Mouse (Mus musculus): ENCODE results near the gene Galntl5.
"Not testable (repeated sequence)": the region's sequence is repeated elsewhere in the genome, so short reads cannot be mapped to it uniquely, and the experiment has no call there.

Gene Galntl5

DNA sequence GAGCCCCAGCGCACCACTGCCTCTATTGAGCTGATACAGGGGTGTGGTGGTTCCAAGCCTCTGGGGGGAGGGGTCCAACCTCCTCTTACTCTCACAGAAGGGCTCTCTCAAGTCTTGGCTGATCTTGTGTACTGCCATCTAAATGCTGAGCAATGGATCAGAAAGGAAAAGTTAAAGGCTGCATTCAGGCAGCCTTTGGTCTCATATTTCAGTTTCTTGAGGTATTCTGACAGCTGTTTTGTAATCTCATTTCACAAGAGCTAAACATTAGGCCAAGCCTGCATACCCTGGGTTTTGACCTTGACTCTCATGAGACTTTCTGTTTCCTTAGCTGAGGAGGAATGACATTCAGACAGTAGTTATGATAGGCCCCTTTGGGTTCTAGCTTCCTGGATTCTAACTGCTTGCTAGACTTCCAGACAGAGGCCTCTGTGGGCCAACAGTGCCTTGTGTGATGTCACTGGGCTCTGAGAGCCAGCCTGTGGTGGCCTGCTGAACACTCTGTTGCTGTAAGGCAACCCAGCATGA lies at the start of gene Galntl5:
Galntl5 (plus strand) TSS at position 457 of the 528 bp plus-strand sequence.
- DNase-seq (ENCODE audit: low read depth in 1 of 2, low spot score in 2 of 2): no peak

DNA sequence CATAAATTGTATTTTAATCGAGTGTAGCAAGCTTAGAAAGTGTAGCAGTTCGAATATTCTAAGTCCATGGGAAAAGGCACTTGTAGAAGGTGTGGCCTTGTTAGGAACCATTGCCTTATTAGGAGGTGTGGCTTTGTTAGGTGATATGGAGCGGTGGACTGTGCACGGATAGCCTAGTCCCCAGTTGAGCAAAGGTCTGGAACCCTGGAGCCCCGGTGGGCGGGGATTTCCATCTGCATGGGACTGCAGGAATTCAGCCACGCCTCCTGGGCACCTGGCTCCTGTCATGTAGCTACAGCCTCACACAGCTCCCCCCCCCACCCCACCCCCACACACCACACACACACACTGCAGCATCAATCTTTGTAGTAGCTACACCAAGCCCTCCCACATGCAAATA lies 34.6 kb upstream of the Galntl5 start:
- no peak for DNase-seq (ENCODE audit: low read depth in 1 of 2, low spot score in 2 of 2)

DNA sequence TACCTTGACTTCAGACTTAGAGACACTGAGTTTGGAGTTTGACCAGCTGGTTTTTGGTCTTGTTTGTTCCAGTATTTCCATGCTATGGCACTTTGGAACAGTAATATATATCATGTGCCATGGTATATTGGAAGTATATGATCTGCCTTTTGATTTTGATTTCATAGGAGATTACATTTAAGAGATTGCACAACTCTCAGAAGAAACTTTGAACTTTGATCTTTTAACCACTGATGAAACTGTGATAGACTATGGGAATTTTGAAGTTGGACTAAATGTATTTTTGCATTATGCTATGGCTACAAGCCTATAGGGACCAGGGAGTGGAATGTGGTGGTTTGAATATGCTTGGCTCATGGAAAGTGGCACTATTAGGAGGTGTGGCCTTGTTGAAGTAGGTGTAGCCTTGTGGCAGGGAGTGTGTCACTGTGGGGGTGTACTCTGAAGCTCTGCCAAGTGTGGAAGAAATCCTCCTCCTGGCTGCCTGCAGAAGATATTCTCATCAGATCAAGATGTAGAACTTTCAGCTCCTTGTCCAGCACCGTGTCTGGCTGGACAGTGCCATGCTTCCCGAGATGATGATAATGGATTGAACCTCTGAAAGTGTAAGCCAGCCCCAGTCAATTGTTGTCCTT lies 31.8 kb upstream of the Galntl5 start:
- DNase-seq (ENCODE audit: low read depth in 1 of 2, low spot score in 2 of 2): no peak

DNA sequence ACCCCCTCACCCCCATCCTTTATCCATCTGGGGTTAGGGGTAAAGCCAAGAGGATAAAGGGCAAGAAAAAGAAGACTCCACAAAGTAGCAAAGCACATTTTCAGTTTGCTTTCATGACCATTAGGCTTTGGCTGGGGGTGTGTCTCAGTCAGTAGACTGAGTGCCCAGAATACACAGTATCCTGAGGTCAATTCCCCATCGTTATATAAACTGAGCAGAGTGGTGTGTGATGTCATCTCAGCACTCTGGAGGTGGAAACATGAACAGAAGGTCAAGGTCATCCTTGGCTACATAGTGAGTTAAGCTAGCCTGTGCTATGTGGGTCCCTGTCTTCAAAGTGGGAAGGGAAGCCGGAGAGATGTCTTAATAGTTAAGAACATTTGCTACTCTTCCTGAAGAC lies 27.8 kb upstream of the Galntl5 start:
- DNase-seq (ENCODE audit: low read depth in 1 of 2, low spot score in 2 of 2): no peak

GRCm38 (mm10) chr5:25153996-25154395 lies 27.3 kb upstream of the Galntl5 start:
- no peak for DNase-seq (ENCODE audit: low read depth in 1 of 2, low spot score in 2 of 2)

GRCm38 (mm10) chr5:25154823-25155222 lies 26.4 kb upstream of the Galntl5 start:
- no peak for DNase-seq (ENCODE audit: low read depth in 1 of 2, low spot score in 2 of 2)

DNA sequence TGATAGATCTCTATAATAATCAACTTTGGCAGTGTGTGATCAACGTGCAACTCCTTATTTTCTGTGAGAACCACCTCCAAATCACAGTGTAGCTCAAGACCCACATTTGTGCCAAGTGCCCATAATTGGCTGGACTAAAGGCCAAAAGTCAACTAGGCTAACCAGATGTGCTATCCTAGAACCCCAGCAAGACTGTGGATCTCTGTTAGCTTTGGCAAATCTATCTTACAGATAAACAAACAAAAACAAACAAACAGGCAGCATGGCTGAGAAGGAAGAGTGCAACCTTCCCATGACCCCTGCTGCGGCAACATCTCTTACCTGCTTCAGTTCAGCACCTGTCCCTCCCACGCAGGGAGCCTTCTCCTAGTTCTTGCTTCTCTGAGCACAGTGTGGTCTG lies 25.9 kb upstream of the Galntl5 start:
- no peak for DNase-seq (ENCODE audit: low read depth in 1 of 2, low spot score in 2 of 2)

- no peak for DNase-seq (ENCODE audit: low read depth in 1 of 2, low spot score in 2 of 2)
These were observed 24.1 kb upstream of the Galntl5 start for GRCm38 (mm10) chr5:25157136-25157535.

DNA sequence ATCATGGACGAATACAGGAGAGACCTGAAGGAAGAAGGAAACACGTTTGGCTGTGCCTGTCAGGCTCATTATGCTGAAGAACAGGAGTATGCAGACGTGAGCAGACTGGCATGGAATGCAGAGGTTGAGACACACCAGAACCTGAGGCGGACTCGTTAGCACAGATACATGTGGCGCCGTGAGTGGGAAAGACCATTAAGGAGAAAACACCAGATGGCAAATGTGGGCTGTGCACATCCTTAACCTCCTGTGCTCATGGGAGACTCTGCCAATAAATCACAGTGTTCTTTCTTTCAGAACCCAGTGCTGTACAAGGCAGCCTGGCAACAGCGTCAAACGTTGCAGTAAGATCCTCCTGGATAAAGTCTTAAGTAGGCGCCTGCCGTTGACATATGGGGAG lies 20.7 kb upstream of the Galntl5 start:
- no peak for DNase-seq (ENCODE audit: low read depth in 1 of 2, low spot score in 2 of 2)

DNA sequence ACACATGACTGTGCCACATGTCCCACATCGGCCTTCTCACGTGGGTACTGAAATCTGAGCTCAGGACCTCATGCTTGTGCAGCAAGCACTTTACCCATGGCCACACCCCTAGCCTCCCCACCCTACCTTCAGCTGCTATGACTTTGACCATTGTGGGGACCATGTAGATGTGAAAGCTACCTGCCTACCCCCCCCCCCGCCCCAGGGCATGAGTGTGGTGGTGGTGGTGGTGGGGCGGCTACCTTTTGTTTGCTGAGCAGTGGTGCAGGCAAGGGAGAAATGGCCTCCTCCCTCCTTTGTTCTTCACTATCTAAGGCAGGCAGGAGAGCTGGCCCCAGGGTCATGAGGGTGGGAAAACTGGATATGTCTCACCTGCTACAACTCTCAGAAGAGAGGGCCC lies 18.3 kb upstream of the Galntl5 start:
- DNase-seq (ENCODE audit: low read depth in 1 of 2, low spot score in 2 of 2): no peak

GRCm38 (mm10) chr5:25163938-25164337 lies 17.3 kb upstream of the Galntl5 start:
- DNase-seq (ENCODE audit: low read depth in 1 of 2, low spot score in 2 of 2): no peak

- no peak for DNase-seq (ENCODE audit: low read depth in 1 of 2, low spot score in 2 of 2)
These were observed 16.9 kb upstream of the Galntl5 start for GRCm38 (mm10) chr5:25164341-25164740.

GRCm38 (mm10) chr5:25165102-25165788 lies 16.0 kb upstream of the Galntl5 start:
- DNase-seq (ENCODE audit: low read depth in 1 of 2, low spot score in 2 of 2): no peak

DNA sequence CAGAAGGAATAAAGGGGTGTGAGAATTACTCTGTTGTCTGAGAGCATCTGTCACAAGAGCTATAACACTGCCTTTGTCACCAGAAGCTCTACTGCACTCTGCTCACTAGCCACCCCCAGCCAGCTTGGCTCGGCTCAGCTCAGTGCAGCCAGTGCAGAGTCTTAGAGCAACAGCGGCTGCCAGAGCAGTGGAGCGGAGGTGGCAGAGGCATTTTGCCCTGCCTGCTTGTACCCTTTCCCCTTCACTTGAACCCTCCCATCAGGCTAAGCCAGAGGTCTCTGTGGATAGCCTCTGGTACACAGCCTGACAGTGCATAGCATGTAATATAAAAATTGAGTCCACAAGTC lies 15.5 kb upstream of the Galntl5 start:
- DNase-seq (ENCODE audit: low read depth in 1 of 2, low spot score in 2 of 2): no peak

GRCm38 (mm10) chr5:25166665-25167064 lies 14.6 kb upstream of the Galntl5 start:
- no peak for DNase-seq (ENCODE audit: low read depth in 1 of 2, low spot score in 2 of 2)

- not testable (repeated sequence) for DNase-seq (ENCODE audit: low read depth in 1 of 2, low spot score in 2 of 2)
These were observed 3.3 kb upstream of the Galntl5 start for GRCm38 (mm10) chr5:25177937-25178336.

- DNase-seq (ENCODE audit: low read depth in 1 of 2, low spot score in 2 of 2): not testable (repeated sequence)
These were observed 2.7 kb upstream of the Galntl5 start for GRCm38 (mm10) chr5:25178543-25178942.

DNA sequence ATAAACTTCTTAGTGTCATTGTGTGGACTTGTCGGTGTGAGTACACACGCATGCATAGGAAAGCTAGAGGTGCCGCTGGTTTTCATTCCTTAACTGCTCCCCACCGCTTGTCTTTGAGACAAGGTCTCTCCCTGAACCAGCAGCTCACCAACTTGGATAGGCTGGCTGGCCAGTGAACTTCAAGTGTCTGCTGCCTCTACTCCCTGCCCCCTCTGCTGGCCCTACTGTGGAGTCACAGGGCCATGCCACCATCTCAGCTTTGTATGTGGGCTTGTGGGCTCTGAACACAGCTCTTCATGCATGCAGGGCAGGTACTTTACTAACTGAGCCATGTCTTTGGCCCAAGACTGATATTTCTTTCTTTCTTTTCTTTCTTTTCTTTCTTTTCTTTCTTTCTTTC lies 2.0 kb upstream of the Galntl5 start:
- no peak for DNase-seq (ENCODE audit: low read depth in 1 of 2, low spot score in 2 of 2)

DNA sequence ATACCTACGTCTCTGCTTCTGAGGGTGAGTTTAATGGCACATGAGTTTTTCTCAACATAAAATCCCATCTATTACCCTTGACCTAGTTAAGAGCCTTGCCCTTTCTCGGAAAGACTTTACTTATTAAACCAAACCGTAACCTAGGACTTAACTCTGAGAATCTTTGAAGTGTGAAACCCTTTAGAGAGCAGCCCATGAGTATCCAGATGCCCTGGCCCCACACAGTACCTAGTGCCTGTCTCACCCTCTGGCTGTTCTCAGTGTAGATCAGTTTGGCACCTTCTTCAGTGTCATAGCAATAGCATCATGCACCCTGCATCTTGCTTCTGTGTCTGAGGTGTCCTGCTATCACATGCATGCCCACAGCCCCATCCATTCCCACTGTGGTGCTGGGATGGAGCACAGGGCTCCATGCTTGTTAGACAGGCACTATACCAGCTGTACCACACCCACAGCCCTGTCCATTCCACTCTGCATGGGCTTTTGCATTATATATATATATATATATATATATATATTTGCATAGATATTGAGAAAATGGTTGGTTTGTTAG lies 1.2 kb upstream of the Galntl5 start:
- DNase-seq (ENCODE audit: low read depth in 1 of 2, low spot score in 2 of 2): no peak

DNA sequence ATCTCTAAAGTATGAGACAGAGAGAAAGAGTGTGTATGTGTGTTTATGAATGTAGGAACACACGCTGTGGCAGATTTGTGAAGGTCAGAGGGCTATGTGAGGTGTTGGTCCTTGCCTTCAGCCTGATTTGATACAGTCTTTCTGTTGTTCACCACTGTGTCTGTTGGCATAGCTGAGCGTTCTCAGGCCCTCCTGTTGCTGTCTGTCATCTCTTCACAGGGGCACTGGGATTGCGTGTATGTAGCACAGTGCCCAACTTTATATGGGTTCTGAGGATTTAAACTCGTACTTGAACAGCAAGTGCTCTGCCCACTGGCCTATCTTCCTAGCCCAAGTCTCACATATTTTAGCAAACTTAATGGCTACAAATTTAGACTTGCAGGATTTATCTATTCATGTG lies 2.3 kb downstream of the Galntl5 start:
- no peak for DNase-seq (ENCODE audit: low read depth in 1 of 2, low spot score in 2 of 2)

DNA sequence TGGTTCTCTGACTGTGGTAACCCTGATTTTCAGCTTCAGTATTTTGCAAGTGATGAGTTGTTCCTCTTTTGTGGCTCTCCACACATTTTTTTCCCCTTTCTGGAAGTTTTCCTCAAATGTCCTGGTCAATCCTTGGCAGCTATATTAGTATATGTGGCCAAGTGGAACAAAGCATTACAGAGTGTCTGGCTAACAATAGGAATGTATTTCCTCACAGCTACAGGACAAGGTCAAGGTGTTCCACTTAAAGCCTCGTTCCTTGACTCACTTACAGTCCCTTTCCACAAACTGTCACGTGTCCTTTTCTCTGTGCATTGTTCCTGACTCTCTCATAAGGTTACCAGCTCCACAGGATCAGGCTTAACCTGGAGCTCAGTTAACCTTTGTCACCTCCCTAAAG lies 3.3 kb downstream of the Galntl5 start:
- DNase-seq (ENCODE audit: low read depth in 1 of 2, low spot score in 2 of 2): no peak

GRCm38 (mm10) chr5:25187727-25188126 lies 6.5 kb downstream of the Galntl5 start:
- no peak for DNase-seq (ENCODE audit: low read depth in 1 of 2, low spot score in 2 of 2)

DNA sequence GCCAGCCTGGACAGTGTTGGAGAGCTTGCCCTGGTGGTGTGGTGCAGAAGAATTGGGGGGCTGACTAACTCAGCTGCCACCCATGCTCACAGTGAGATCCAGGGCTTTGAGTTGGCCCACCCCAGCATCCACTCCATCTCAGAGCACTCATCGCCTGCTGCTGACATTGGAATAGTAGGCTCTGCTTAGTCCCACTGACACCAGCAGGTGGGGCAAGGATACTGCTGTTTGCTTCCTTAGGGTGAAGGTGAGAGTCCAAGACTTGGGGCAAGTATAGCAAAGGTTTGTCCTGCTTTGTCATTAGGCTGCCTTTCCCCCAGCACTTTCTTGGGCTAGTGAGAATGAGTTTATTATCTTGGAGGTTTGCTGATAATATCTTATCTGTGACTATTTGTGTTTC lies 7.5 kb downstream of the Galntl5 start:
- DNase-seq (ENCODE audit: low read depth in 1 of 2, low spot score in 2 of 2): no peak
